Mouse (Mus musculus) CH12.LX (cell line): ENCODE measurements around the gene Gucy2c.

ENCODE experiments used
- CTCF ChIP-seq, 2 experiments: IDR thresholded peaks in 1 of 2; conservative IDR thresholded peaks in 1 of 2; 2 replicates each; pipeline ENCODE4 v1.5.1; 2011 to 2012; ENCODE audit warnings: low read depth in 2 of 2, low read length in 2 of 2, improper control_type of control experiment in 1 of 2, inconsistent platforms in 1 of 2, mild to moderate bottlenecking in 1 of 2, moderate library complexity in 1 of 2
- E2F4 ChIP-seq: IDR thresholded peaks from 2 replicates; pipeline ENCODE4 v1.6.1; 2011; ENCODE audit warnings: low read depth, low read length, improper control_type of control experiment; ENCODE audit not compliant: insufficient replicate concordance
- HCFC1 ChIP-seq: IDR thresholded peaks from 2 replicates; pipeline ENCODE4 v1.6.1; 2012; ENCODE audit warnings: low read depth, mild to moderate bottlenecking, inconsistent platforms, low read length, improper control_type of control experiment
- POLR2A ChIP-seq: IDR thresholded peaks from 2 replicates; pipeline ENCODE4 v1.6.1; 2011; ENCODE audit warnings: low read depth, mild to moderate bottlenecking, improper control_type of control experiment, low read length

GRCm38 (mm10) chr6:136815381-136815780 lies 33.8 kb upstream of the Gucy2c start:
- TF ChIP-seq CTCF (conservative IDR thresholded peaks at IDR 0.05 in 1 of 2, IDR thresholded peaks at IDR 0.05 in 1 of 2; ENCODE audit: low read depth in 2 of 2, low read length in 2 of 2) (no peak), POLR2A (no peak), E2F4 (no peak), HCFC1 (no peak)
